Mouse (Mus musculus): Measurements from ENCODE around the gene Fam19a1.

- TF ChIP-seq CTCF (IDR thresholded peaks at IDR 0.05; ENCODE audit: low read depth) = no peak
- TF ChIP-seq EP300 (IDR thresholded peaks at IDR 0.05; ENCODE audit: low read depth) = no peak
Observed at GRCm38 (mm10) chr6:96287377-96287776, 174.4 kb downstream of the Fam19a1 start.
